Mouse (Mus musculus) mature B cell (primary cell): ENCODE measurements around the gene Dmrt1.

Experiments used
- in situ Hi-C: fragments of 300-500 bp; cut with MboI; formaldehyde crosslinking; loops from 2 replicates; pipeline ENCODE4 v1.14.3; 2019

Gene Dmrt1

DNA sequence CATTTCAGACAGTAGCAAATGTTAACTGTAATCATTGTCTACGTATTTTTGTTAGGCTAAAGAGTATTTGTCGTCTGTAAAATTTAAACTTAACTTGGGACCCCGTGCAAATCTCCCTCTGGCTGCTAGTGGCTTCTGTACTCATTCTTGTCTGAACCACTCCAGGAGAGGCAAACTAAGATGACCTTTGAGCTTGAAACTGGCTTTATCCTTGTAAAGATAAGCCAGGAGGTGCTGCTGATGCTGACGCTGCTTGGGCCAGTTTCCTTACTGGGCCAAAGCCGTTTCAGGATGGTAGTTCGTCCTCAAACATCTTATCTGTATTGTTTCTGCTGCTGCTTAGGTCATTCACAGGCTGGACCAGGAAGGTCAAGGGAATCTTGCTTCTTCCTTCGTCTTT, 64.4 kb downstream of the Dmrt1 start:
- in situ Hi-C loops = no loop called here

DNA sequence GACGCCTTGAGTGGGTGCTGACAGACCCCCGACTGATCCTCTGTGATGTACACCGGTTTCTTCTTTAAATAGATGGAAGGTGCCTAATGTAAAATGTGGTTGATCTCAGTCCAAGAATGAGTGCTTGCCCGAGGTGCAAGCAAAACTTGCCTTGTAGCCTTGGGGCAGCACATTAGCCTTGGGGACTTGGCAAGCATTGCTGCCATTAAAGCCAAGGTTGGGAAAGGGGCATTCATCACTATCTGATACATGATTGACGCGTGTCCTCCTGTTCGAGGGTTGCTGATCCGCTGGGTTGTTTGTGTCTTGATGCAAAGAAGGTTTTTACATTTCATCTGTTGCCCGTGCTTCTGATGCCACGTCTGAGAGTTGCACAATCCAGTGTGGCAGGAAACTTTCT, 69.0 kb downstream of the Dmrt1 start:
- in situ Hi-C loops = no loop called here

DNA sequence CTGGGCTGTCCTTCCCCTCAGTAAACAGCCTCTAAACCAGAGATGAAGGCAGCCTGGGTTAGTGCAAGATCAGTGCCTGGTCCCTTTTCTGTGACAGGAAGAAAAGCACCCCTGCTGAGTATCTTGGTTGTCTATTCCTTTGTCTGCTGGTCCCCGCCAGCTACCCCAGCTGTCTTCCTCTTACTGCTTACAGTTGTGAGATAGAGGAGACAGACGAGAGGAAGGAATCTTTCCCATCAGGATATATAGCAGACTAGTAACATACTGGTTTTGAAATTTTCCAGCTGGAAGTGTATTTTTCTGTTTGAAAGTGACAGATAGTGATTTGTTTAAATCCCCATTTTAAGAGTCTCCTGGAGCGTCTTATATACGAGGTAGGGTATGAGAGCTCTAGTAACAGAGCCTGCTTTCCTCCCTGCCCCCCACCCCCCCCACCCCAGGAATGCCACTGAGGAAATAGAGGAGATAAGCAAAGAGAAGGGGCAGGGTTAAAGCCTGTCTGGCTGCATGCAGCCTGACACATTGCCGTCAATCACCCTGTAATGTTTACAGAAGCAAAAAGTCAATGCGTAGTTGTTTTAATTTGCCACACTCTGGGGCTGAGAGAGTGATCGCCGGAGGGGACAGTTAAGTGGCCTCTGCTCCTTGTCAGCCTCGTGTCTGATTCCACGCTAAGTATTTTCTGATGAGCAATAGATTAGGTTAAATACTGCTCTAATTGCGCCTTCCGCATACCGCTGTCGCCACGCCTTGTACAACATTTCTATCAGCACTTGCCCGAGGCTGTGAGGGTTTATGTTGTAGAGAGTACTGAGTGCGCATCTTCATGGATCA, 69.8 kb downstream of the Dmrt1 start:
- in situ Hi-C loops = no loop called here

DNA sequence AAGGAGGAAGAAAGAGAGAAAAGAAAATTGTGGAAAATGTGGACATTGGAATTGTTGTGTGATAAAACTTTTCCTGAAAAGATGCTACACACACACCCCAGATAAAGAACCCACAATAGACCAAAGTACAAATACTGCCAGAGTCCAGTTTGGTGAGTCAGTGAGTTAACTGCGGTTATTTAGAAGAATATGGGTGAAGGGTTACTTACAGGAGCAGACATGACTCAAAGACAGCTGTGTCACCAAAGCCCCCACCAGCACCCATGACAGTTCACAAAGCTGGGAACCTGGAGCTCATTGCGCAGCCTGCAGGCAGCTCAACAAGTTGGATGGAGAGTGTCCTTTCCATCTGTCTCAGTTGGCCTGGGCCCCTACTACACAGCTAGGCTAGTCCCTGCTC, 72.9 kb downstream of the Dmrt1 start:
- in situ Hi-C loops = no loop called here

DNA sequence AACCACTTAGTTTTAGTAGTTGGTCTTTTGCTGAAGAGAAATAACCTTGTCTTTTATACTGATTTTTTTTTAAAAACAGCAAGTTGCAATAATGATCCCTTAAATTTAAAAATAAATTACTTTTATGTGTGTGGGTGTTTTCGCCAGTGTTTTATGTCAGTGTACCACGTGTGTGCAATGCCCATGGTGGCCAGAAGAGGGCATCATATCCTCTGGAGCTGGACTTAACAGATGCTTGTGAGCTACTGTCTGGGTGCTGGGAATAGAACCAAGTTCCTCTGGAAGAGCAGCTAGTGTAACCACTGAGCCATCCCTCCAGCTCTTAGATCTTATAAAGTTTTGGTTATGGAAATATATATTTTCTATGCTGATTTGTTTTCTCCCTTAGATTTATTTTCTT, 74.0 kb downstream of the Dmrt1 start:
- in situ Hi-C loops = no loop called here

DNA sequence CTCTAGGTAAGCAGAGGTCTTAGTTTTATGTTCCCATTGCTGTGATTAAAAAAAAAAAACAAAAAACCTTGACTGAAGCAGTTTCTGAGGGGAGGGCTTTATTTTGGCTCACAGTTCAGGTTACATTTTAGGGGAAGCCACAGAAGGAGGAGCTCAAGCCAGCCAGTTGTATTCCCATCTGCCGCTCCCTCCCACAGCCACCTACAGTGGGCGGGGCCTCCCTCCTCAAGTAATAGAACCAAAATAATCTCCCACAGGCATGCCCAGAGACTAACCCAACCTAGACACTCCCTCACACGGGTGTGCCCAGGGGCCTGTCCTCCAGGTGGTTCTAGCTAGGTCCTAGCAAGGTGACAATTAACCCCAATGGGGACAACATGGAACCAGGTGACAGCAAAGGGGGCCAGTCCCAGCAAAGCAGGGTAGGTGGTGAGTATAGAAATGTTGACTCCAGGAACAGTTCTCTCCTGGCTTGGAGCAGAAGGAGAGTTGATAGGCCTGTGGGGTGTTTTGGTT, 92.4 kb downstream of the Dmrt1 start:
- in situ Hi-C loops = no loop called here

DNA sequence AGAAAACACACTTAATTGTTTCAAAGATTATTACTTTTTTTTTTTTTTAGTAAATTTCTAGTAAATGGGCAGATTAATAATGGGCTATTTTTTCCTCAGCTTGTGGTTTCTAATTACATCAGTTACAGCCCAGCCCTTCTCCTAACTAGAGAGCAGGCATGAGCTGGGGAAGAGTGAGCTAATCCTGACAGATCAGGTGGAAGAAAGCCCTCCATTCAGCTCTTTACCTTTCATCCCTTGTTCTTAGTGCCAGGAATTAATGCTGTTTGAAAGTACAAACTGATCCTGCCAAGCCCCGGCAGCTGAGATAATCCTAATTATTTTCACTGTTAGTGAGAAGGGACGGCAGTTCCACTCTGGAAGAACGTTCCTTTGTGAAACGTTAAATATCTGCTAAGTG, 93.2 kb downstream of the Dmrt1 start:
- in situ Hi-C loops = no loop called here

DNA sequence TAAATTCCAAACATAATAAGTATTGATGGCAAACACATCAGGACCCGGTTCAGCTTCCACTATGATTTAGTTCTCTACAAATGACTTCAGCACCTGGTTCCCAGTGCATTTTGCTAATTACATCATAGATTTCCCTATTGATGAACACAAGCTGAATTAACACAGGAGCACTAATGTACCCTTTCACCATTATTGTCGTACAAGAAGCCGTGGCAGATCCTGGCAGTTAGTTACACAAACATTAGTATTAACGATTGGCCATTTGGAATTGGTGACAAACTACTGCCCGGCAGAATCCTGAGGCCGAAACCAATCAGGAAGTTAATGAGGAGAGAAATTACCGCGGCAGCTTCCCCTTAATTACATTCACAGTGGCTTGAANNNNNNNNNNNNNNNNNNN, 96.5 kb downstream of the Dmrt1 start:
- in situ Hi-C loops = no loop called here

DNA sequence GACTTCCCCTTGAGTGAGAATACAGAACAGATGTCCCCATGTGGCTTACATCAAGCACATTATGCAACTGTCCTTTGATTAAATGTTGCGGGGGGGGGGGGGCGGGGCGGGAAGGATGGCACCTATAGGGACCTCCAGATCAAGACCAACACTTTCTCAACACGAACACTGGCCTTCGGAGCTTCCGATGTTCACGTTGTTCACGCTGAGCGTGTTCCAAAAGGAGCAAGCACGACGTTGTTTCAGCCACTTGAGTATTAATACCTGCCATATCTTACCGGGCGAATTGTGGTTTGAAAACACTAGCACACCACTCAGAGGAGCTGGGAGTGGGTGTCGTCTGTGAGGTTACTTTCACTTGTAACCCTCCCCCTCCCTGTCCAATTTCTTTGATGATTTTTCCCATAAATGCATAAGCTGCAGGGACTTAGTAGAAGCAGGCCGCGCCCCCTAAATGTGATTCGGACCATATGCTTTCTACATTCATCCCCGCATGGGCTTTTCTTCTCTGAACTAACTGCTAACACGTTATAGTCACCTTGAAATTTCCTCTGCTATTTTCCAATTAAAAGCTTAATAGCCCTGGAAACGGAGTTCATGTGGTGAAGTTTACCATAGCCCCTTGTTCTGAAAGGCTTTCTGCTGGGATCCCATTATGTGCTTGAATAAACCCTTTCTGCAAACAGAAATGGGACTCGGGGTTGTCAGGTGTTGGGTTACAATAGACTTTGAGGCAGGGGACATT, 102.2 kb downstream of the Dmrt1 start:
- in situ Hi-C loops = no loop called here

DNA sequence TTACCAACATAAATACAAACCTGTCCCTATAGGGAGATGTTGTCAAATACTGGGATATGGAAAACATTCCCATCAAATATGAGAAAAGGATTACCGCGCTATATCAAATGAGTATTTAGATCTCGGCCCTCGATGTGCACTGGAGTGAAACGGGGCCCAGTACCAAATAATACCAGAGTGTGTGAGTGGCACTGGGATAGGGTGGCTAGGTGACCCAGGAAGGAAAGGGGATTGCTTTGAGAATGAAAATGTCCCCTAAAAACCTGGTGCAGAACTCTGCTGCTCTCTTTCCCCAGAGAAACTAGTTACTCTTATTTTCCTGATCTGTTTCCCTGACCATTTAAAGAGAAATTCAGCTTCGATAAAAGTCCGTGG, 102.8 kb downstream of the Dmrt1 start:
- in situ Hi-C loops = no loop called here

DNA sequence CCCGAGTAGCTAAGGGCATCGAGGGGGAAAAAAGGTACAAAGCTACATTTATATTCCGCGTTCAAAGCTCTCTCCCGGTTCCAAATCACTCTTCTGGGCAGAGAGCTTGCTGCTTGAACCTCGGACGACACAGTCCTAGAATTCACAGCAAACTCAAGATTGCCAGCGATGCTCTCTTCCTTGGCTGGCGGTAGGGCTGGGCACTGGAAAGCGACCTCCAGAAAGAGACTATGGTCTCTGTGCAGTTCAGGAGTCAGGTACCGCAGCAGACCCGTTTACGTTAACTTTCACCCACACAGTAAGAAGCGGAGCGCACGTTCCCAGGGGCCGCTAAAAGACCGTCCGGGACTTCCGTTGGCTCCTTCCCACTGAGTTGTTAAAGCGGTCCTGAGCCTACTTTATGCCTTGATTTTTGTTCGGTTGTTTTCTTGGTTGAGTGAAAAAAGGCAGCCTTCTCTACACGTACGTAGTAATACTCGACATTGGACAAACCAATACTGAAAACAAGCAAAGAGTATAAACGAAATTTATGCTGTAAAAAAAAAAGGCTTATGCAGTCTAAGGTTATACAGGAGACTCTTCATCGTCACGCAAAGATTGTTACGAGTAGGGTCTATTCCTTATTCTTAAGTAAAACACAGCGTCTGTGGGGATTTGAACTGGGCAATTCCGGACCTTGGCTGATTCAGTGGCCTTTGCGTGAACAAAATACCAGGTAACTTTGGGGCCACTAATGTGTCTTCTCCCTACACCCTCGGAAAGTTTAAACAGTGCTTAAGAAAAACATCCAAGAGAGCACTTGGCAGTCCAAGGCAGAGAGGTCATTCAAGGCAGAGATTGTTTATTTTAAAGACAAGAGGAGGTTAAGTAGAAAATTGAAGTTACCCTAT, 103.8 kb downstream of the Dmrt1 start:
- in situ Hi-C loops = no loop called here

DNA sequence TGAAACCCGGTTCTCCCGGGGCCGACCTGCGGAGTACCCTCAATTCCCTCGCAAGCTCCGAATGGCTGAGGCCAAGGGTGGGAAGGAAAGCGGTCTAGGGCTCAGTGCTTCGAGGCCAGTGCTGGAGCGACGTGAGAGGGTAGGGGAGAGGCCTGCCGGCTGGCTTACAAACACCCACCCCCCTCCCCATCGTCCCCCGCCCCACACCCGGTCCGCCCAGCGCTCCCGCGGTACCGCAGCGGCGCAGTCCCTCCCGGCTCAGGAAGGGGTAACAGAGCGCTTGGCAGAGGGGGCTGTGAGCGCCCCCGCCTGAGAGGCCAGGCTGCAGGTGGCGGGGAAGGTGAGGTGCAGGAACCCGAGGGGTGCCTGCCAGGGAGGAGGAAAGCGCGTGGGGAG, 104.6 kb downstream of the Dmrt1 start, which contains the start of gene Dmrt3:
Dmrt3 (plus strand) TSS at position 287 of the 396 bp plus-strand sequence.
- in situ Hi-C loops = no loop called here

DNA sequence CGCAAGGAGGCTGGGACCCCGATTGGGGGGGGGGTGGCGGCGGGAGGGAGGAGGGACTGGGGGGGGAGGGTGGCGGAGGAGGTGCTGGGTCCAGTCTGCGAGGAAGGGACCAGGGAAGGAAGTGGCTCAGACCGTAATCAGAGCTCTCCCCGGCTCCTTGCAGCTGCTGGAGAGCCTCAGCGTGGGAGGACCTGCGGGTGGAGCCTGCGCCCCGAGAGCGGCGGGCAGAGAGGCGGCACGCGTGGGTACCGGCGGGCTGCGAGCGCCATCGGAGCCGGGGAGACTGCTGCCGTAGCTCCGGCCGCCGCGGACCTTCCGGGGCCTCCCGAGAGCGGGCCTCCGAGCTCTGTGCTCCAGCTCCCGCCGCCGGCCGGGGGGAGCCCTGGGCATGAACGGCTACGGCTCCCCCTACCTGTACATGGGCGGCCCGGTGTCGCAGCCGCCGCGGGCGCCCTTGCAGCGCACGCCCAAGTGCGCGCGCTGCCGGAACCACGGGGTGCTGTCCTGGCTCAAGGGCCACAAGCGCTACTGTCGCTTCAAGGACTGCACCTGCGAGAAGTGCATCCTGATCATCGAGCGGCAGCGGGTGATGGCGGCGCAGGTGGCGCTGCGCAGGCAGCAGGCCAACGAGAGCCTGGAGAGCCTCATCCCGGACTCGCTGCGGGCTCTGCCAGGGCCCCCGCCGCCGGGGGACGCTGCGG, 105.1 kb downstream of the Dmrt1 start:
- in situ Hi-C loops = no loop called here

DNA sequence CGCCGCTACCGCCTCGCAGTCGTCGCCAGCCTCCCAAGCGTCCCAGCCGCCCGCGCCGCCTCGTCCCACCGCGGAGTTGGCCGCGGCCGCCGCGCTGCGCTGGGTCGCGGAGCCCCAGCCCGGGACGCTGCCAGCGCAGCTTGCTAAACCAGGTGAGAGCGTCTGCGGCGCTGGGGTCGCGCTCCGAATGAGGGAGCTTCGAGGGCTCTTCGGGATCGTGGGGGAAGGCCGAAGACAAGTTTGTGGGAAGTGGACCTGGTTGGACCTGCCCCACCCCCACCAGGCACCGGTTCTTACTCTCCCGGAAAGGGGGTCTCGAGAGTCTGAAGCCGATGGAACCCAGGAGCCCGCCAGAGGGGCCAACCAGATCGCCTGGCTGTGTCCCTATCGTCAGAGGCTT, 105.7 kb downstream of the Dmrt1 start:
- in situ Hi-C loops = no loop called here

DNA sequence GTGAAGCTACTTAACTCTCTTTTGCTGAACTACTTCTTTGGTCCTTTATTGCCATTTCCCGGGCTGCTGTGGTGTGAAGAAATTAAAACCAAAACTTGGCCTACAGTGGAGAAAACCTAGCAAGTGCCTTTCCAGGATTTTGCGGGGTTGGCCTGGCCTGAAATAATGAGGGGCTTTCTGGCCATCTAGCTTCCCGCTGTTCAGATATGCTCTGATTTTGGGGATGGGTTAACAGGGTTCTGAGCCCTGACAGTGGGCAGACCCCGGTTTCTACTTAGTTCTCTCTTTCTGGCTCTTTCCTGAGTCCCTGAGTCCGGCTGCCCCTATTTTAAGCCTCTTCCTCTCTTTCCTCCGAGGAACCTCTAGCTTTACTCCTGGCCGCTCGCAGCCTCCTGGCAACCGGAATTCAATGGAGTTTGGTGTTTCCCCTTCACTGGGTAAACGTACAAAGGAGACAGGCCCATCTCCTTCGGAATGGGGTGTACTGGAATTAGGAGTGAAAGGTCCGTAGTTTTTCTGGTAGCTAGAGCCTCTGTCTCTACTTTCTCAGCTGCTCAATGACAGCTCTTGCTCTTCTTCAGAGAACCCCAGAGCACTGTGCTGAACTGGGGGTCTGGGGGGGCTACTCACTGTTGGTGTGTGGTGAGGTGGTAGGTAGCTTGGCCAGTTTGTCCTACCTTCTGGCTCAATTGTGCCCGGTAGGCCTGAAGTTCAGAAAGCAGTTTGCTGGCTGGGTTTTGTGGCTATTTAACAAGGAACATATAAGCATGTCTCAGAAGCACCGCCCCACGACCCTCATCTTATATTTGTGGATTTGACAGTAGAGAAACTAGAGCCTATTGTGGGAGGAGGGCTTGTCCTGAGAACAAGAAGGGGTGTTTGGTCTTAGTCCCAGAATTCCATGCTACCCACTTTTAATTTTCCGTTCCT, 106.7 kb downstream of the Dmrt1 start:
- in situ Hi-C loops = no loop called here

DNA sequence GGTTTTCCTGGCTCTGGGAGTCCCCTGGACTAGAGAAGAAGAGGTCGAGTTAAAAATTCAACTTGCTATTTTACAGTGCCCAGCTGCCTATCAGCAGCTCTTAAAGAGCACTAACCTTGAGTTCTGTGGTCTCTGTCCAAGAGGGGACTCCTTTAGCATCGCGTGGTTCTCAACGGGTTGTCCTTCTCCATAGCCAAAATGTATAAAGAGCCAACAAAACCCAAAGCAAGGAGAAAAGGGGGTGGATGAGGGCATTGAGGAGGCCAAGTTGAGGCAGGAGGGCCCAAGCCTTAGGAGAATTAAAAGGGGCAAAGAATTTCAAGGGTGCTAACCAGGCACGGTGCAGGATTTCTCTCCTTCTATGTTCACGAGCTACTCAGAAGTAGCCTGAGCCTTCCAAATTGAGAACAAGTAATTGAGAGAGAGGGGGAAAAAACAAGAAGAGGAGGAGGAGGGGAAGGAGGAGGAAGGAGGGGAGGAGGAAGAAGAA, 107.4 kb downstream of the Dmrt1 start:
- in situ Hi-C loops = no loop called here

DNA sequence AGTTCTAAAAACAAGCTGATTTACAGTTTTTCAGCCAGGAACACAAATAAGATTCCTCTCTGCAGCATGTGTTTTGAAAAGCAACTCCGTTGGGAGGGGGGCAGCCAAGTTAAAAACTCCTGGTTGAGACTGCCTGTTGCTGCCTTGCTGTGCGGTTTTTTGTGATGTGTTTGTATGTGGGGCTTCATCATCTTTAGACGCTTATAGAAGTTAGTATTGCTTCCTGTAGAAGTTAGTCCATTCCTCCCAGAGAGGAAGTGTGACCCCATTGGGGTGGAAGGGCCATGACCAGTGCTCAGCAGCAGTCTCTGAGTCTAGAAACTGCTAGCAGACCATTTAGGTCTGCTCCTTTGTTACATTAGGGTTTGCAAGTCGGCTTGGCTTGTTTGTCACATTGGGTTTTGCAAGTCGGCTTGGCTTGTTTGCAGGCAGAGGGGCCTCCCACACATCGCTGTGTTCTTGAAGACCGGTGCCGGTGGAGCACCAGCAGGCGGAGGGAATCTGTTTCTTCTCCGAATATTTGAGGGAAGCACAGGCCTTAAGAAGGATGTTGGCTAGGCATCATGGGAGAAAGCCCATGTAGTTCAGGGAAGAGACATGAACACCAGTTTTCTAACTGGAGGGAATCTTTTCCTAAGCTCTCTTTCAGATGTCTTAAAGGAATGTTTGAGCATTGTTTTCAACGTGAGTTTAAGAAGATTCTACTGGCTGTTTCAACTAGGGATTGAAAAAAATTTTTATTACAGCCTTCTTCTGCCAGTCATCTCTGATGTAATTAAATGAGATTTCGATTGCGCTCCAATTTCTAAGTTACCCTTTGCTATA, 108.3 kb downstream of the Dmrt1 start:
- in situ Hi-C loops = no loop called here

DNA sequence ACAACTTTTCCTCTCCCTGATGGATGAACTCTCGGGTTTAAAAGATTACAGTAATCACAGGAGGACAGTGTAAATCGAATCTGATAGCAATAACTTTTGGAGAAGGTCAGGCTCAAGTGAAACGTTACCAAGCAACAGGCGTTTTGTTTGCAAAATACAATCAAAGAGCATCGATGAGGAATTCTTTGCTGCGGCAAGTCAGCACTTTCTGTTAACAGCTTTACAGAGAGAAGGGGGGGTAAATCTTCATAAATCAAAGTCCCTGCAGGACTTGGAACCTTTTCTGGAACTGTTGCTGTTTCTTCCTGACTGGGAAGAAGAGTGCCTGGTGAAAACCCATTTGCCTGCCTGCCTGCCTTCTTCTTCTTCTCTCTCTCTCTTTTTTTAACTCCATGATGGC, 110.5 kb downstream of the Dmrt1 start:
- in situ Hi-C loops = no loop called here
